Mouse (Mus musculus) heart, adult 2 months (tissue): ENCODE measurements around the gene Asb8.

Source experiments
- CTCF ChIP-seq: fragments of 200-600 bp; IDR thresholded peaks from 2 replicates; pipeline ENCODE4 v1.8.1; 2022; ENCODE audit warnings: antibody characterized with exemption, mild to moderate bottlenecking, moderate library complexity
- POLR2A ChIP-seq: fragments of 200-500 bp; IDR thresholded peaks from 2 replicates; pipeline ENCODE4 v1.6.1; 2011; ENCODE audit warnings: mild to moderate bottlenecking, low read depth, low read length, control low read depth; ENCODE audit not compliant: insufficient read depth

- TF ChIP-seq CTCF, result no peak
- no peak for TF ChIP-seq POLR2A
Observed at GRCm38 (mm10) chr15:98134666-98135065, 30.8 kb downstream of the Asb8 start.
